Mouse (Mus musculus): ENCODE data around the gene Kank2. TPM values are rescaled to one million over a fixed set of nuclear protein-coding genes. Genes with fewer than 3 reads are reported as not detected.
"Not testable (repeated sequence)": the region's sequence is repeated elsewhere in the genome, so short reads cannot be mapped to it uniquely, and the experiment has no call there.

Kank2 gene
- polyA plus RNA-seq, 1 experiment = 15.4 TPM

GRCm38 (mm10) chr9:21796259-21796658 lies 2.3 kb downstream of the Kank2 start:
- Histone ChIP-seq H3K27me3 (ENCODE audit: control insufficient read depth, insufficient read depth, low read length) (peaks cover 4% of the 10 kb centered on the region; the same call in 1 of the 2 replicates), H3K4me1 (ENCODE audit: control insufficient read depth, insufficient read depth, insufficient read length) (peaks cover 8% of the 10 kb centered on the region; the same call in 1 of the 2 replicates), H3K36me3 (ENCODE audit: control insufficient read depth, insufficient read depth, low read length) (no peaks in the 10 kb centered on the region), H3K27ac (ENCODE audit: insufficient read depth, low read length) (no peak overlapping the region; the same call in 1 of the 2 replicates), H3K4me3 (ENCODE audit: extremely low read depth, insufficient read depth, insufficient read length) (no peak overlapping the region)
- no peak for DNase-seq (ENCODE audit: low read depth in 1 of 2, low spot score in 2 of 2)
- TF ChIP-seq POLR2A (IDR thresholded peaks at IDR 0.05; ENCODE audit: low read depth, low read length) = no peak
- WGBS = 31% methylated on average over 3 of the region's 3 CpGs

GRCm38 (mm10) chr9:21795579-21795978 lies 3.0 kb downstream of the Kank2 start:
- peaks cover 8% of the 10 kb centered on the region; the same call in 1 of the 2 replicates for H3K4me1 ChIP-seq (ENCODE audit: control insufficient read depth, insufficient read depth, insufficient read length)
- WGBS = 95% methylated on average over 5 of the region's 5 CpGs
- no peak for DNase-seq (ENCODE audit: low read depth in 1 of 2, low spot score in 2 of 2)
- H3K4me3 ChIP-seq (ENCODE audit: extremely low read depth, insufficient read depth, insufficient read length) = no peak overlapping the region
- peaks cover 4% of the 10 kb centered on the region; the same call in 1 of the 2 replicates for H3K27me3 ChIP-seq (ENCODE audit: control insufficient read depth, insufficient read depth, low read length)
- no peak for TF ChIP-seq POLR2A (IDR thresholded peaks at IDR 0.05; ENCODE audit: low read depth, low read length)
- TF ChIP-seq CTCF (IDR thresholded peaks at IDR 0.05; ENCODE audit: extremely low read depth, insufficient read depth, insufficient read length, insufficient replicate concordance) = no peak
- H3K27ac ChIP-seq (ENCODE audit: insufficient read depth, low read length) = no peak overlapping the region
- no peaks in the 10 kb centered on the region for H3K36me3 ChIP-seq (ENCODE audit: control insufficient read depth, insufficient read depth, low read length)

- no peak for TF ChIP-seq CTCF (IDR thresholded peaks at IDR 0.05; ENCODE audit: extremely low read depth, insufficient read depth, insufficient read length, insufficient replicate concordance)
- no peak for TF ChIP-seq POLR2A (IDR thresholded peaks at IDR 0.05; ENCODE audit: low read depth, low read length)
- H3K4me1 ChIP-seq (ENCODE audit: control insufficient read depth, insufficient read depth, insufficient read length) = peaks cover 8% of the 10 kb centered on the region; the same call in 1 of the 2 replicates
- no peak overlapping the region for H3K4me3 ChIP-seq (ENCODE audit: extremely low read depth, insufficient read depth, insufficient read length)
- no peak for DNase-seq (ENCODE audit: low read depth in 1 of 2, low spot score in 2 of 2)
- H3K27me3 ChIP-seq (ENCODE audit: control insufficient read depth, insufficient read depth, low read length) = peaks cover 4% of the 10 kb centered on the region; the same call in 1 of the 2 replicates
- H3K27ac ChIP-seq (ENCODE audit: insufficient read depth, low read length) = no peak overlapping the region
- no peaks in the 10 kb centered on the region for H3K36me3 ChIP-seq (ENCODE audit: control insufficient read depth, insufficient read depth, low read length)
- WGBS = 96% methylated on average over 25 of the region's 25 CpGs
Observed at GRCm38 (mm10) chr9:21794925-21795324, 3.6 kb downstream of the Kank2 start.

GRCm38 (mm10) chr9:21794344-21794834 lies 4.2 kb downstream of the Kank2 start:
- no peak for DNase-seq (ENCODE audit: low read depth in 1 of 2, low spot score in 2 of 2)
- no peak overlapping the region for H3K4me3 ChIP-seq (ENCODE audit: extremely low read depth, insufficient read depth, insufficient read length)
- H3K4me1 ChIP-seq (ENCODE audit: control insufficient read depth, insufficient read depth, insufficient read length) = peaks cover 8% of the 10 kb centered on the region; the same call in 1 of the 2 replicates
- TF ChIP-seq CTCF (IDR thresholded peaks at IDR 0.05; ENCODE audit: extremely low read depth, insufficient read depth, insufficient read length, insufficient replicate concordance) = no peak
- TF ChIP-seq POLR2A (IDR thresholded peaks at IDR 0.05; ENCODE audit: low read depth, low read length) = no peak
- H3K36me3 ChIP-seq (ENCODE audit: control insufficient read depth, insufficient read depth, low read length) = no peaks in the 10 kb centered on the region
- 93% methylated on average over 18 of the region's 18 CpGs for WGBS
- peaks cover 4% of the 10 kb centered on the region; the same call in 1 of the 2 replicates for H3K27me3 ChIP-seq (ENCODE audit: control insufficient read depth, insufficient read depth, low read length)
- no peak overlapping the region for H3K27ac ChIP-seq (ENCODE audit: insufficient read depth, low read length)

DNA sequence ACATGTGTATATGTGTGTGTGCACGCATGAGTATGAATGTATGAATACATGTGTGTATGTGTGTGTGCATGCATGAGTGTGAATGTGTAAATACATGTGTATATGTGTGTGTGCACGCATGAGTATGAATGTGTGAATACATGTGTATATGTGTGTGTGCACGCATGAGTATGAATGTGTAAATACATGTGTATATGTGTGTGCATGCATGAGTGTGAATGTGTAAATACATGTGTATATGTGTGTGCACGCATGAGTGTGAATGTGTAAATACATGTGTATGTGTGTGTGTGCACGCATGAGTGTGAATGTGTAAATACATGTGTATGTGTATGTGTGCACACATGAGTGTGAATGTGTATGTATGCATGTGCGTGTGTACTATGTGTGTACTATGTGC lies 5.0 kb downstream of the Kank2 start:
- H3K27me3 ChIP-seq (ENCODE audit: control insufficient read depth, insufficient read depth, low read length); H3K27ac ChIP-seq (ENCODE audit: insufficient read depth, low read length); H3K4me3 ChIP-seq (ENCODE audit: extremely low read depth, insufficient read depth, insufficient read length); DNase-seq (ENCODE audit: low read depth in 1 of 2, low spot score in 2 of 2); H3K4me1 ChIP-seq (ENCODE audit: control insufficient read depth, insufficient read depth, insufficient read length); H3K36me3 ChIP-seq (ENCODE audit: control insufficient read depth, insufficient read depth, low read length): not testable (repeated sequence)
- 97% methylated on average over 6 of the region's 6 CpGs for WGBS

GRCm38 (mm10) chr9:21792644-21793043 lies 5.9 kb downstream of the Kank2 start:
- Histone ChIP-seq H3K4me1 (ENCODE audit: control insufficient read depth, insufficient read depth, insufficient read length) (no peaks in the 10 kb centered on the region; the same call in 1 of the 2 replicates), H3K27me3 (ENCODE audit: control insufficient read depth, insufficient read depth, low read length) (no peaks in the 10 kb centered on the region), H3K4me3 (ENCODE audit: extremely low read depth, insufficient read depth, insufficient read length) (no peak overlapping the region), H3K36me3 (ENCODE audit: control insufficient read depth, insufficient read depth, low read length) (no peaks in the 10 kb centered on the region), H3K27ac (ENCODE audit: insufficient read depth, low read length) (no peak overlapping the region)
- no peak for TF ChIP-seq CTCF (IDR thresholded peaks at IDR 0.05; ENCODE audit: extremely low read depth, insufficient read depth, insufficient read length, insufficient replicate concordance)
- TF ChIP-seq POLR2A (IDR thresholded peaks at IDR 0.05; ENCODE audit: low read depth, low read length) = no peak
- WGBS = 14% methylated on average over 8 of the region's 8 CpGs
- DNase-seq (ENCODE audit: low read depth in 1 of 2, low spot score in 2 of 2) = no peak

- DNase-seq (ENCODE audit: low read depth in 1 of 2, low spot score in 2 of 2) = no peak
- no peaks in the 10 kb centered on the region; the same call in 1 of the 2 replicates for H3K4me1 ChIP-seq (ENCODE audit: control insufficient read depth, insufficient read depth, insufficient read length)
- no peak overlapping the region for H3K27ac ChIP-seq (ENCODE audit: insufficient read depth, low read length)
- WGBS = 84% methylated on average over 8 of the region's 8 CpGs
- no peak for TF ChIP-seq CTCF (IDR thresholded peaks at IDR 0.05; ENCODE audit: extremely low read depth, insufficient read depth, insufficient read length, insufficient replicate concordance)
- no peak for TF ChIP-seq POLR2A (IDR thresholded peaks at IDR 0.05; ENCODE audit: low read depth, low read length)
- no peaks in the 10 kb centered on the region for H3K36me3 ChIP-seq (ENCODE audit: control insufficient read depth, insufficient read depth, low read length)
- H3K27me3 ChIP-seq (ENCODE audit: control insufficient read depth, insufficient read depth, low read length) = no peaks in the 10 kb centered on the region
- no peak overlapping the region for H3K4me3 ChIP-seq (ENCODE audit: extremely low read depth, insufficient read depth, insufficient read length)
Observed at GRCm38 (mm10) chr9:21791861-21792260, 6.7 kb downstream of the Kank2 start.
